Mouse (Mus musculus) heart, embryonic 11.5 days (tissue): ENCODE results near the gene Glt28d2. TPM values are rescaled to one million over a fixed set of nuclear protein-coding genes. Genes with fewer than 3 reads are reported as not detected.

Source experiments
- ATAC-seq: fragments of 200-750 bp; cut with Nextera tagmentation; replicated peaks from 2 replicates; pipeline ENCODE4 v1.8.0; 2017; ENCODE audit warnings: moderate library complexity; ENCODE audit not compliant: insufficient number of reproducible peaks, low FRiP score, low TSS enrichment
- H3K27ac ChIP-seq: fragments of 300-500 bp; sonication (generic); 2 replicates; pipeline ENCODE4 v1.5.1; 2014; ENCODE audit warnings: mild to moderate bottlenecking, low read depth, low read length
- H3K27me3 ChIP-seq: fragments of 300-500 bp; sonication (generic); 2 replicates; pipeline ENCODE4 v1.6.1; 2014; ENCODE audit warnings: mild to moderate bottlenecking, low read length, mixed read lengths; ENCODE audit not compliant: control insufficient read depth, insufficient read depth
- H3K36me3 ChIP-seq: fragments of 300-500 bp; sonication (generic); 2 replicates; pipeline ENCODE4 v1.6.1; 2014; ENCODE audit warnings: mild to moderate bottlenecking, low read length, moderate library complexity, mixed read lengths; ENCODE audit not compliant: control insufficient read depth, insufficient read depth
- H3K4me1 ChIP-seq: fragments of 300-500 bp; sonication (generic); 2 replicates; pipeline ENCODE4 v1.6.1; 2014; ENCODE audit warnings: low read length; ENCODE audit not compliant: control insufficient read depth, insufficient read depth
- H3K4me2 ChIP-seq: fragments of 300-500 bp; sonication (generic); 2 replicates; pipeline ENCODE4 v1.6.1; 2014; ENCODE audit warnings: mild to moderate bottlenecking, moderate library complexity
- H3K4me3 ChIP-seq: fragments of 300-500 bp; sonication (generic); 2 replicates; pipeline ENCODE4 v1.5.1; 2014; ENCODE audit warnings: low read depth, low read length
- H3K9ac ChIP-seq: fragments of 300-500 bp; sonication (generic); 2 replicates; pipeline ENCODE4 v1.6.1; 2014; ENCODE audit warnings: mild to moderate bottlenecking, low read depth, low read length, moderate library complexity
- H3K9me3 ChIP-seq: fragments of 300-500 bp; sonication (generic); replicated peaks from 2 replicates; pipeline ENCODE4 v1.6.1; 2016; ENCODE audit warnings: low read length; ENCODE audit not compliant: control insufficient read depth
- WGBS: fragments of 180-500 bp; shearing (Covaris S2); extraction: QIAGEN DNeasy Blood & Tissue Kit; methylation state at CpG from one replicate; pipeline ENCODE4 v1.1.7; 2014; ENCODE audit not compliant: insufficient replicate concordance; 5-methylcytosine and 5-hydroxymethylcytosine counted together
- polyA plus RNA-seq: library from polyadenylated mRNA; unstranded; fragments of >200 nt; fragmentation: Nextera tagmentation; extraction: Ambion mirVana; gene quantifications from 2 replicates; pipeline ENCODE4 v1.2.1, GENCODE M21; 2014

Glt28d2 gene
- polyA plus RNA-seq, 1 experiment from 2014 or later, result 1.2 TPM

- H3K27ac ChIP-seq, result no peak overlapping the region
- H3K4me3 ChIP-seq, result no peak overlapping the region
- WGBS, result 52% methylated on average over 4 of the region's 4 CpGs
- no peak for ATAC-seq
- no peak overlapping the region for H3K9ac ChIP-seq
- H3K27me3 ChIP-seq, result no peaks in the 10 kb centered on the region
- no peak overlapping the region for H3K4me2 ChIP-seq
- H3K4me1 ChIP-seq, result no peaks in the 10 kb centered on the region
- no peaks in the 10 kb centered on the region for H3K9me3 ChIP-seq
- H3K36me3 ChIP-seq, result no peaks in the 10 kb centered on the region
These were observed 58.3 kb downstream of the Glt28d2 start for GRCm38 (mm10) chr3:85829047-85829446.

- no peak overlapping the region for H3K9ac ChIP-seq
- no peaks in the 10 kb centered on the region for H3K9me3 ChIP-seq
- H3K27ac ChIP-seq, result no peak overlapping the region
- no peaks in the 10 kb centered on the region for H3K27me3 ChIP-seq
- 82% methylated on average over 6 of the region's 6 CpGs for WGBS
- no peak overlapping the region for H3K4me2 ChIP-seq
- H3K4me3 ChIP-seq, result no peak overlapping the region
- no peak for ATAC-seq
- no peaks in the 10 kb centered on the region for H3K36me3 ChIP-seq
- no peaks in the 10 kb centered on the region for H3K4me1 ChIP-seq
These were observed 59.5 kb downstream of the Glt28d2 start for GRCm38 (mm10) chr3:85827815-85828214.

GRCm38 (mm10) chr3:85827283-85827682, 60.0 kb downstream of the Glt28d2 start:
- Histone ChIP-seq H3K4me1 (no peaks in the 10 kb centered on the region), H3K9ac (no peak overlapping the region), H3K27me3 (no peaks in the 10 kb centered on the region), H3K9me3 (no peaks in the 10 kb centered on the region), H3K36me3 (no peaks in the 10 kb centered on the region), H3K4me2 (no peak overlapping the region), H3K4me3 (no peak overlapping the region), H3K27ac (no peak overlapping the region)
- 63% methylated on average over 4 of the region's 4 CpGs for WGBS
- no peak for ATAC-seq

GRCm38 (mm10) chr3:85820839-85821548, 66.3 kb downstream of the Glt28d2 start:
- Histone ChIP-seq H3K4me1 (no peaks in the 10 kb centered on the region), H3K9me3 (no peaks in the 10 kb centered on the region), H3K36me3 (no peaks in the 10 kb centered on the region), H3K27ac (no peak overlapping the region), H3K4me2 (no peak overlapping the region), H3K4me3 (no peak overlapping the region), H3K9ac (no peak overlapping the region), H3K27me3 (no peaks in the 10 kb centered on the region)
- WGBS, result 79% methylated on average over 15 of the region's 15 CpGs
- ATAC-seq, result no peak

Other genes starting within 250 kb of the Glt28d2 start
- gene Fam160a1, start 70.2 kb downstream of the Glt28d2 start, polyA plus RNA-seq, result 2.7 and 3.4 TPM in 2 replicates
- 4.5 and 5.1 TPM in 2 replicates for gene Gm37240, start within 50 bp of the Glt28d2 start, polyA plus RNA-seq
- 13.8 and 14.6 TPM in 2 replicates for gene Sh3d19, start 83.6 kb upstream of the Glt28d2 start, polyA plus RNA-seq
- gene Prss48, start 115.0 kb upstream of the Glt28d2 start, polyA plus RNA-seq, result not detected in 2 replicates